Mouse (Mus musculus): ENCODE results near the gene Exosc10.

GRCm38 (mm10) chr4:148598826-148599225 lies 40.6 kb downstream of the Exosc10 start:
- TF ChIP-seq ZNF384 (IDR thresholded peaks at IDR 0.05; ENCODE audit: low read depth, low read length) (no peak), MAFK (IDR thresholded peaks at IDR 0.05; ENCODE audit: insufficient read depth, low read depth, low read length) (no peak), ZC3H11A (IDR thresholded peaks at IDR 0.05; ENCODE audit: borderline replicate concordance, low read depth, low read length) (no peak)
